Mouse (Mus musculus) heart, postnatal 10 days (tissue): Measurements from ENCODE around the gene Sec24c. TPM values are rescaled to one million over a fixed set of nuclear protein-coding genes. Genes with fewer than 3 reads are reported as not detected.

Source experiments
- DNase-seq, 2 experiments: peaks; one replicate each; pipeline ENCODE4 v3.0.0; 2021
- intact Hi-C: fragments of 180-260 bp; cut with DNase I; formaldehyde crosslinking; loops from one replicate; pipeline ENCODE4 v1.15.1; 2025
- total RNA-seq, 2 experiments: library from RNA; stranded (reverse); gene quantifications; 2 replicates each; pipeline ENCODE4 v1.2.3; 2021

Gene Sec24c
- total RNA-seq, 2 experiments from 2014 or later = 103 to 105 TPM

DNA sequence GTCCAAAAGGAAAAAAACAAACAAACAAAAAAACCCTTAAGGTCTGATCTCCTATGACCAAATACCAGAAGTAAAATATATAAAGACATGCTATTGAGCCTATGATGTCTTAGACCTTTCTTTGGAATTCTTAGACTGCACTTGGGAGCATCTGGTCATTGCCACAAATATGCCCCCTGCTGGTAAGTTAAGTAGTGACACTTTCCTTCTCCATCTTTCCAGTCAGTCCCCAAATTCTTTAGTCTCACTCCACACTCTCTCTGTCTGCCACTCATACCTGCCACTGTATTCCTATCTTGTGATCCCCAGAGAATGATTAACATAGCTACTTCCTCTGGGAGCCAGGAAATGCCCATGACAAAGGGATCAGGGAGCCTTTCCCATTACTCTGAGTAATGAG lies 15.8 kb upstream of the Sec24c start:
- intact Hi-C loops = loop anchor here (1.0 to 2.0 kb wide), 2 partner anchors 16 to 82 kb away; no protein-coding TSS in a partner anchor
- DNase-seq = peak; percentile 67 to 79

DNA sequence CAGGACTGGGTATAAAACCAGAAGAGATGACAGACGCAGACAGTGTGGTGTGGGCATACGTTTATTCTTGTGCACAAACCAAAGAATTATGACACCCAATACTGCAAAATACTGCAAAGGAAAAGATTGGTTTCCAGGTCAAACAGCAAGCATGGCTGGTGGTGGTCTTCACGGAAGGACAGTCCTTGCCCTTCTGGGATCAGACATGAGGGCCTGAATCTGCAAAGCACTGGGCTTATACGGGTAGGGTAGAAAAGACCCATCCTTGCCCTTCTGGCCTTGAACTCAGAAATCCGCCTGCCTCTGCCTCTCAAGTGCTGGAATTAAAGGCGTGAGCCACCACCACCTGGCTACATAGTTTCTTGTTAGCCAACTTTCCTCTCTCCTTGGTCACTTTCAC lies 15.2 kb upstream of the Sec24c start:
- intact Hi-C loops = loop anchor here (1.0 to 2.0 kb wide), 2 partner anchors 16 to 83 kb away; no protein-coding TSS in a partner anchor
- DNase-seq = no peak

DNA sequence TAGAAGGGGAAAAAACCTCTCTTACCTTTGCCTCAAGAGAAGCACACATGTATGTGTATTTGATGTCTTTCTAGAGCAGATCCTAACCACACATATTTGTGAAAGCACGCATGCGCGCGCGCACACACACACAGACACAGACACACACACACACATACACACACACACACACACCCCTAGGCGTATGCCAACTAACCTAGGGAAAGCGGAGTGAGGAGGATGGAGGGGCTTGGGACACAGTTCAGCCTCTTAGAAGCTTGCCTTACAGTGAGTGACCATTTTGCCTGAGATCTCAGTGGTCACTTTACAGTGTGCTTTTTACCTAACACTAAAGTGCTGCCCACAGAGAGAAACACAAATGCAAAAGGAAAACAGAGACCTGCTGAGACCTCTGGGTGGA lies 14.4 kb upstream of the Sec24c start:
- intact Hi-C loops = loop anchor here (2.0 to 10.0 kb wide), 3 partner anchors 17 to 265 kb away; partner anchors contain the start of gene Mrps16
- no peak for DNase-seq

DNA sequence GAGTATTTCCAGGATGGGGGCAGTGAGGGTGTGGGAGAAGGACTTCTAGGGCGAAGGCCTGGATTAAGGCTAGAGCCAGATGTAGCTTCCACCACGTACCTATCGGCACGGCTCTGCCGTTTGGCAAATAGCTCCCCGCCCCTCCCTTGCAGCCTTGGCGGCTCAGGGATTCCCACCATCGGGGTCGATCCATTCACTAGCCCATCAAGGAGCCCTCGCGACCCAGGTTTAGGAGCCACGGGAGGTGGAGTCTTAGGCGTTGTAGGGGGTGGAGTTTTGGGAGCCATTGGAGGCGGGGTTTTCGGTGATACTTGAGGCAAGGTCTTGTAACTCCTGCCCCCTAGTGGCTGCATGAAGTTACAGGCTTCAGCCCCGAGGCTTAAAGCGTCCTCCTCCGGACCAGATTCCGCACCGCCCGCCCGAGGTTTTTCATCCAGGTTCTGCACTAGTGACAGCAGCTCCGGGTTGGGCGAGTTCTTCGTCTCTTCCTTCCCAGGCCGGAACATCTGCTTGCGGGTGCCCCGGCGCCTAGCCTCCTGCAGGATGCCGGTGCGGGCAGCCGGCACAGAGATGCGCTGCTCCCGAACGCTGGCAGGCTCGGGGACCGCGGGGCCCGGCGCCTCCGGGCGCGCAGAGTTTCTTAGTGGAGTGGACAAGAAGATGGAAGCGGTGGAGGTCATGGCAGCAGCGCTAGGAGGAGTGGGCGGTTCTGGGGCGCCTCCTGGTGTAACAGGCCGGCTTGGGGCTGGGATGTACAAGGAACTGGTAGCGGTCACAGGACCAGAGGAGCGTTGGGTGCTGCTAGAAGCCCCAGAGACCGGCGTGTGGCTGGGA lies 13.1 kb upstream of the Sec24c start:
- intact Hi-C loops = loop anchor here (5.0 to 10.0 kb wide), 2 partner anchors 184 to 266 kb away; partner anchors contain the start of gene Mrps16
- DNase-seq = peak; percentile 97

DNA sequence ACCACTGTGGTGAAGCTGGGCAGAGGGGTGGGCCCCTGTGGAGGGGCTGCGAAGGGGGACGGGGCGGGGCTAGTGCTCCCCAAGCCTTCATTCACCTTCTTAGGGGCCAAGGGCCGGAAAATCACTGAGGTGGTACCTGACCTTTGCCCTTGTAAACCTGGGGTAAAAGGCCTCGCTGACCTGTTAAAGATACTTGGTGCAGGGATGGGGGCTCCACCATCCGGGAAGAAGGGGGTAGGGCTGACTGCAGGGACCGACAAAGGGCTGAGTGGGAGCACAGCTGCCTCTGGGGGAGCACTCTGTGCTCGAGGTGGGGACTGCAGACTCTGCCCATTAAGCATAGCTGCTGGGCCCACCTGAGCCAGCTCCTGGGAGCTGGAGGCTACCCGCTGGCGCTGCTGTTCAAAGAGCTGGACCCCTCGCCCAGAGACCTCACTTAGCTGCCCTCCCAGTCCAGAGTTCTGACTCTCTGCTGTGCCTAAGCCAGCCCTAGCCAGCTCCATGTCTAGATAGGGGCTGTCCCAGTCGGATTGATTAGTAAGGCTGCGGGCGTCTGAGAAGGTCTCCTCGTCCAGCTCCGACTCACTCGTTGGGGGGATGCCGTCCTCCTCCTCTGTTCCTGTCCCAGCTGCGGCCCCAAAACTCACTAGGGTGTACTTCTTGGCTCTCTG lies 12.3 kb upstream of the Sec24c start:
- DNase-seq = peak in 1 of 2 experiments; percentile 56
- intact Hi-C loops = loop anchor here (5.0 to 10.0 kb wide), 2 partner anchors 184 to 267 kb away; partner anchors contain the start of gene Mrps16

DNA sequence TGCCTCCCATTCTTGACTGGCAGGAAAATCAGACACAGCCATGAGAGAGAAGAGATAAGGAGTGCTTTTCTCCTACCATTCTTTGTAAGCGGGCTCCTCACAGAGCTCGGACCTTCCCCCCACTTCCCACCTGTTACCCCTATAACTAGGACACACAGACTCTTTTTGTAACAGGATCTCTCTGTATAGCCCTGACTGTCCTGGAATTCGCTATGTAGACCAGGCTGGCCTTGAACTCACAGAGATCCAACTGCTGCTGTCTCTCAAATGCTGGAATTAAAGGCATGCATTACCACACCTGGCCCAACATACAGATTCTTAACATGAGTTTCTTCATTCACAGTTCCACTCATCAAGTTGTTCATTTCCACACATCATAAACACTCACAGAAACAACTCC lies 11.4 kb upstream of the Sec24c start:
- no peak for DNase-seq
- intact Hi-C loops = loop anchor here (5.0 to 10.0 kb wide), 2 partner anchors 185 to 268 kb away; partner anchors contain the start of gene Mrps16

DNA sequence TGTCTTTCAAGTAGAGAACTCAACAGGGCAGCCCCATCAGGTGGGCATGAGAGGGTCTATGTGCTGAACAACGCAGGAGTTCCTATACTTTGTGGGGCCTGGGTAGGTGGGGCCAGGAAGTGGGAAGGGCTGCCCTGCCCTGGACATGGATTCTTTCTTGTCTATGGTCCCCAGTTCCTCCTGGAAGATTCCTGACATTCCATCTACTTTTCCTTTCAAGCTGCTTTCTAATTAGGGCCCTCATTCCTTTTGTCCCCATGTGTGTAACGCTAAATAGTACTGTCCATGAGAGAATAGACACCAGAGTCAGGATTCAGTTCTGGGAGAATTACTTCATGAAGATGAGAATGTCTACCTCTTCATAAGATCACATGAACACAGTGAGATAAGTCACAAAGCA lies 10.5 kb upstream of the Sec24c start:
- no peak for DNase-seq
- intact Hi-C loops = loop anchor here (5.0 to 10.0 kb wide), 2 partner anchors 186 to 269 kb away; partner anchors contain the start of gene Mrps16

DNA sequence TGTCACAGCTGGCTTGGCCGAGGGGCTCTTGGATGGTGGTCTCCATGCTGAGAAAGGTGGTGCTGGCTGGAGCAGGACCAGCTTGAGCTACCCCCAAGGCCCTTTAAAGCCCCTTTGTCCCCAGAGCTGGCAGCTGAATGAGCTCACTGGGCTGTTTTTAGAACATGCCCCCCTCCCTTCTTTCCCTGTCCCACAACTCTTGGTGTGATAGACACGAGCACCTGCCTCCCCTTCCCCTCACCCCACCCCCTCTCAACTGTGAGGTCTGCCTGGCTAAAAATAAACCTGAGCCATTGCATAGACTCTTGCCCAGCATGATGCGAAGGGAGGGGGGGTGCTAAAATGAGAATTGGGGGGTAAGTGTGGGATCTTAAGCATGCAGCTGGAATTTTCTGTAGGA lies 9.7 kb upstream of the Sec24c start:
- peak; percentile 56 to 70 for DNase-seq
- intact Hi-C loops = loop anchor here (5.0 to 10.0 kb wide), 2 partner anchors 187 to 270 kb away; partner anchors contain the start of gene Mrps16

DNA sequence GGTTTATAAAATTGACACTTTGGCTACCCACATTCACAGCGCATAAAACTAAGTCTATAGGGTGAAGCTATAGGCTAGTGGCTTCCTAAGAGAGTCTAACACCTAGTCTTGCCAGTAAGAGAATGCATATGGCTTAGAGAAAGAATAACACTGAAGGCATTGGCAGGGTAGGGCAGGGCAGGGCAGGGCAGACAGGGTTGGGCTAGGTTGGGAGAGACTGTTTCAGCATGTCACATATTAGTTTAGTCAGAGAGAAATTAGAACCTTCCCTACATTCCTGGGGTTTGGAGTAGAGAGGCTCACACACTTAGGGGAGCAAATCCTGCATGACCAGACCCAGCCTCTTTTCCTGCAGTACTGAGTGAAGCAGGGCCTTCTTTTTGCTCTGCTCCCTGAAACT lies 6.6 kb upstream of the Sec24c start:
- intact Hi-C loops = loop anchor here (10.0 kb wide), 1 partner anchor 273 kb away; the partner anchor contains the start of gene Mrps16
- no peak for DNase-seq

DNA sequence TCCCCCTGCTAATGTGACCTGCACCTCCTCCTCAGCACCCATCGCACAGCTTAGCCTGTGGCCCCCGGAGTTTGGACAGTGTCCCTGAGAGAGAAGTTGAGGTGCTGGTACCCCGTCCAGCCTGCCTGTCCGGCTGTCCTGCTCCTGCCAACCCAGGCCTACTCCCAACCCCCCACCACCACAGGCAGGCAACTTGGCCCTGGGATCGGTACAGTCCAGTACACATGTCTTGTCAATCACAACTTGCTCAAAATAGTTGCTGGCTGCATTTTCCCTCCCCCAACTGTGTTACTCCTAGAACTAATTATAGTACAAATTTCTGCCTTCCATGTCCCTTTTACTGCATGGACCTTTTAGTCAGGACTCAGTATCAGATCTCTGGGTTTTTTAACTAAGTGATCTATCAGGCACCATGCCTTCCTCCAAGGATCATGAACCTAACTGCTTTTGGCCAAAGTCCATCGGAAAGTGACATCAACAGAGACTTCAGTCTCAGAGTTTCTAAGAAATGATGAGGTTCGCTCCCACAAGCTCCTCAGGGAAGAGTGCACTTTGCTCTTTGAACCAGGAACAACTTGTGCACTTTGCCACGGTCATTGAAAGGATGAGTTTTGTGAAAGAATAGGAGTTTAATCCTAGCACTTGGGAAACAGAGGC lies 5.8 kb upstream of the Sec24c start, which contains the start of gene Synpo2l:
Synpo2l (minus strand) TSS at position 201 of the 657 bp plus-strand sequence.
- intact Hi-C loops = loop anchor here (10.0 kb wide), 1 partner anchor 273 kb away; the partner anchor contains the start of gene Mrps16
- peak; percentile 81 to 86 for DNase-seq

DNA sequence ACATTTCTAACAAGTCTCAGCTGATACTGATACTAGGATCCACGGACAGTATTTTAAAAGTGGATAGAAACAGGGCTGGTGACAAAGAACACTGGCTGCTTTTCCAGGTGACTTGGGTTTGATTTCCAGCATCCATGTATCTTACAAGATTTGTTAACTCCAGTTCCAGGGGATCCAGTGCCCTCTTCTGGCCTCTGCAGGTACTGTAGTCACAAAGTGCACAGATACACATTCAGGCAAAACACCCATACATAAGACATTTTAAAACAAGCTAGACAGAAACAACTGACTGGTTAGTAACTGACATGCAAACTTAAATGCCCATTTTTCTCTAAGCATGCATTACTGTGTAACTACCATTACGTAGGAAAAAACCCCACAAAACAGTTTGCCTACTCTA lies 1.1 kb upstream of the Sec24c start:
- intact Hi-C loops = no loop called here
- peak in 1 of 2 experiments; percentile 65 for DNase-seq

DNA sequence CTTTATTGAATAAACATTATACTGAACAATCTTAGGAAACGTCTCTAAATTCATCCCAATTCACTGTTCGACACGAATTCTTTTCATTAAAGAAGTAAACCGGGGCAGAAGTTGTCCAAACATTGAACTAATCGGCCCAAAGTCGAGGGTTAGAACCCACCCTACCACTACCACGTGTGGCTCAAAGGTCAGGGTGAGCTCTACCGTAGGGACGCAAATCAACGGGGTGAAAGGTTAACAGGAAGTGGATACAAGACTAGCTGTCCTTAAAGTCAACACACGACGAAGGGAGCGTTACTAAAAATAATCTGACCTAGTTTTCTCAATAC lies 409 bp upstream of the Sec24c start:
- DNase-seq = no peak
- intact Hi-C loops = no loop called here

DNA sequence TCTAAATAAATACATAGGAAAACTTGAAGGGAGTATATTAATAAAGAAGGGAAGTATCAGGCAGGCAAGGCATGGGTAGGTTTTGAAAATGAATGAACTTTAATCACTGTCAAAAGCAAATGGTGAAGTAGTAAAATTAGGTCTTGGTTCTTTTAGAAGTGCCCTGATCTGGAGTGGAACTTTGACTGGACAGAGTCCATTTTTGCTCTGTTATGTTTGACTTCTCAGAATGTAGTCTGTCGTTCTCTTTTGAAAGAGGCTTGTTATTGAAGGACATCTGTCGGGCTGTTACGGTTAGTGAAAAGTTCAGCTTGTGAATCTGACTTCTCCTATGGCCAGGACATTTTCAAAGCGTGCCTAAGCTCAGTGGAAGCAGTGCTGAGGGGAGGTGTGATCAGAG lies 3.8 kb downstream of the Sec24c start:
- DNase-seq = no peak
- intact Hi-C loops = no loop called here

DNA sequence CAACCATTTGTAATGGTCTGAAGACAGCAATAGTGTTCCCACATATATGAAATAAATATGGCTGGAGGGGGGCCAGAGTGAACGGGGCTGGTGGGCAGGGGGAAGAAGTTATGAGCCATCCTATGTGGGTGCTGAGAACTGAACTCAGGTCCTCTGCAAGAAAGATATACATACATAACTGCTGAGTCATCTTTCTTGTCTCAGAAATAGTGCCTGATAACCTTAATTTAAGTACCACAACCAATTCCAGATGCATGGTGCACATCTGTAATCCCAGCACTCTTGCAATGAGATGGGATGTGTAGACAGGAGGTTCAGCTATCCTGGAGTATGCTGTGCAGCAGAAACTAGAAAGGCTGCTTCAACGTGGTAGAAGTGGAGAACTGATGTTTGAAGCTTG lies 7.6 kb downstream of the Sec24c start:
- intact Hi-C loops = no loop called here
- no peak for DNase-seq

DNA sequence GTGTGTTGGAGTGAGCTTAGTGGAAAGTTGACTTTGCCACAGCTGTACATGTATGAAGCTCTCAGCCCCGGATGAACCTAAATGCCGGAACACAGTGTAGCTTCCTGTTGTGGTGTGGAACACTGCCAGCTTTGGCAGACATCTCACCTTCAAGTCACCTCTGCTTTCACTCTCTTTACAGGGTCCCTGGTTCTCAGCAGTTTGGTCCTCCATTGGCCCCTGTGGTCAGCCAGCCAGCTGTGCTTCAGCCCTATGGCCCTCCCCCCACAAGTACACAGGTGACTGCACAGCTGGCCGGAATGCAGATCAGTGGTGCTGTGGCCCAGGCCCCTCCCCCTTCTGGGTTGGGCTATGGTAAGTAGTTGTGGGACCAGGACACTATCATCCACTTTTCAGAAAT lies 8.4 kb downstream of the Sec24c start:
- peak; percentile 60 to 64 for DNase-seq
- intact Hi-C loops = no loop called here

DNA sequence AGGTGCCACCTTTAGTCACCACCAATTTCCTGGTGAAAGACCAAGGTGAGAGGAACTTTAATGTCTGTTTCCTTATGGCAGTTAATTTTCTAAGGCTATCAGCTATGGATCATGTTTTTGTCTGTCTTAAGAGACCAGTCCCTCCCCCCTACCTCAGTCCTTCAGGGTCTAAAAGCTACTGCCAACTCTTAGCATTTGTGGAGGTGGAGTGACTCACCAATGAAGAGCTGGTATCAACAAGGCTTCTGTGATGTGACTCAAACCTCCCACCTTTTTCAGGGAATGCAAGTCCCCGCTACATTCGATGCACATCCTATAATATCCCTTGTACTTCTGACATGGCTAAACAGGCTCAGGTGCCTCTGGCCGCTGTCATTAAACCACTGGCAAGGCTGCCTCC lies 12.5 kb downstream of the Sec24c start:
- no peak for DNase-seq
- intact Hi-C loops = no loop called here

DNA sequence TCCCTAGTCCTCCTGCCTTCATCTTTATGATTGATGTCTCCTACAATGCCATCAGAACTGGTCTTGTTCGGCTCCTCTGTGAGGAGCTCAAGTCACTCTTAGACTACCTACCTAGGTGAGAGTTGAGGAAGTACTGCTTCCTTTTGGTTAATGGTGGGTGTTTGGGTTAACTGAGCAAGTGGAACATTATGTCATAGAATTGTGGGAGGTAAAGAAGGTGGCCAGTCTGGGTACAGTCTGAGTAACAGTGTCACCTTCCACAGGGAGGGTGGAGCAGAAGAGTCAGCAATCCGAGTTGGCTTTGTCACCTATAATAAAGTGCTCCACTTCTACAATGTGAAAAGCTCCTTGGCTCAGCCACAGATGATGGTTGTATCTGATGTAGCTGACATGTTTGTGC lies 14.9 kb downstream of the Sec24c start:
- intact Hi-C loops = no loop called here
- no peak for DNase-seq

DNA sequence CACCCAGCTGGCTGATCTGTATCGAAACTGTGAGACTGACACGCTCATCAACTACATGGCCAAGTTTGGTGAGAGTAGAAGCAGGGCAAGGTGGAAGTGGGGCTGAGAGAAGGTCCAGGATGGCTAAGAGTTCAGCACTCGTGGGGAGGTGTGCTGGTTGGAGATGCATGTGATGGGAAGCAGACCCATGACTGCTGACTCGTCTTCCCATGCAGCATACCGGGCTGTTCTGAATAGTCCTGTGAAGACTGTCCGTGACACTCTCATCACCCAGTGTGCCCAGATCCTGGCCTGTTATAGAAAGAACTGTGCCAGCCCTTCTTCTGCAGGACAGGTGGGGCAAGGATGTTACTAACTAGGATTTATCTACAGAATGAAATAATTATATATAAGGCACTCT lies 17.7 kb downstream of the Sec24c start:
- intact Hi-C loops = no loop called here
- DNase-seq = no peak

DNA sequence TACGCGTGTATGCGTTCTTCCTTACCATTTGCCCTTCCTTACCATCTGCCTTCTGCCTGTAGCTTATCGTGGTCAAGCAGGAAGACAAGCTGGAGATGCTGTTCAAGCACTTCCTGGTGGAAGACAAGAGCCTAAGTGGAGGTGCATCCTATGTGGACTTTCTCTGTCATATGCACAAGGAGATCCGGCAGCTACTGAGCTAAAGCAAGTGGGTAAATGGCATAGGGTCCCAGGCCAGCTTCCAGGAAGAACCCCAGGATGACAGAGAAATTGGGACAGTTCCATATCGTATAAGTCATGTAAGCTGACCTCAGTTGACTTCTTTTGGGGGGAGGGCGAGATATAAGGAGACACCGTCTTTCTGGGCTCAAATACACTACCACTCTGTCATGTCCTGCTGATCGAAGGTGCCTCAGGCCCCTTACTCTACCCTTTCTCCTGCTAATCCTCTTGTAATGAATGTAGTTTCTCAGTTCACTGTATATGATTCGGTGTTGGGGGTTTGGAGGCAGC lies 19.5 kb downstream of the Sec24c start:
- intact Hi-C loops = no loop called here
- DNase-seq = no peak

DNA sequence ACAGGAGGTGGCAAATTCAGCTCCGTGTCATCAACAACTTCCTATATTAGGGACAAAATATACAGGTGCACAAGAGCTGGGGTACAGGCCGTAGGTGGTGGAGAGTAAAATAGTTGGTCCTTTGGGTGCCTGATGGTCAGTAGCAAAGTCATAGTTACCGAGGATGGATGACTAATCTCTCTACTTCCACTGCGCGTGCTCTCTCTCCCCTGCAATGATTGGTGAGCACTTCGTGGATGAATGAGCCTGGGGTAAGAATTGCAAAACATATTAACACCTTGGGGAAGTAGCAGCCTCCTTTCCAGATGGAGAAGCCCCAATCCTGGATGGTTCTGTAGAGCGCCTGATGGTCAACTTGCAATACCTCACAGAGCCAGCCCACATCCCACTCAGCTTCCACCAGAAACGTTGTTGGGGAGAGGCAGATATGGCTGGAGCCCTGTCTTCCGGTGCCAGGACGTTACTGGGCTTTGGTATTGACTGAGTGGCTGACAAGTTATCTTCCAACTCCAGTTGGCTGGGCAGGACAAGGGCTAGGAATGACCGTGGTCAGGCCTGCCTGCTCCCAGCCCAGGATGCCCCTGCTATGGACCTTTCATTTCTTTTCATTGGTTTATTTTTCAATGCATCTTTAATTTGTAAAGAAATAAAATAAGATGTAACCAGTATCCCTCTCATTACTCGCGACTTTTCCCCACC lies 20.2 kb downstream of the Sec24c start:
- intact Hi-C loops = no loop called here
- DNase-seq = no peak
